Mouse (Mus musculus) spleen, postnatal 14 days (tissue): ENCODE data around the gene Gsg1.

Experiments
- DNase-seq, 2 experiments: peaks; one replicate each; pipeline ENCODE4 v3.0.0; 2021 to 2022; ENCODE audit warnings: low spot score in 2 of 2

Gene Gsg1

GRCm38 (mm10) chr6:135261124-135261523 lies 7.0 kb upstream of the Gsg1 start:
- DNase-seq: no peak

GRCm38 (mm10) chr6:135260435-135260834 lies 6.3 kb upstream of the Gsg1 start:
- DNase-seq: no peak

GRCm38 (mm10) chr6:135252728-135253077 lies 1.4 kb downstream of the Gsg1 start:
- DNase-seq: peak in 1 of 2 experiments; percentile 21

- no peak for DNase-seq
Observed at GRCm38 (mm10) chr6:135251849-135252727, 2.1 kb downstream of the Gsg1 start.

- DNase-seq: no peak
Observed at GRCm38 (mm10) chr6:135250926-135251699, 3.0 kb downstream of the Gsg1 start.

GRCm38 (mm10) chr6:135249846-135250531 lies 4.2 kb downstream of the Gsg1 start:
- DNase-seq: peak in 1 of 2 experiments; percentile 43

- DNase-seq: no peak
Observed at GRCm38 (mm10) chr6:135247861-135248260, 6.3 kb downstream of the Gsg1 start.

- no peak for DNase-seq
Observed at GRCm38 (mm10) chr6:135245586-135245985, 8.6 kb downstream of the Gsg1 start.

- no peak for DNase-seq
Observed at GRCm38 (mm10) chr6:135240361-135240760, 13.8 kb downstream of the Gsg1 start.

- no peak for DNase-seq
Observed at GRCm38 (mm10) chr6:135238211-135238610, 15.9 kb downstream of the Gsg1 start.

GRCm38 (mm10) chr6:135237326-135237725 lies 16.8 kb downstream of the Gsg1 start:
- no peak for DNase-seq

GRCm38 (mm10) chr6:135236576-135236975 lies 17.6 kb downstream of the Gsg1 start:
- no peak for DNase-seq

- DNase-seq: no peak
Observed at GRCm38 (mm10) chr6:135235742-135236141, 18.4 kb downstream of the Gsg1 start.

- DNase-seq: no peak
Observed at GRCm38 (mm10) chr6:135232443-135233182, 21.5 kb downstream of the Gsg1 start.

- DNase-seq: no peak
Observed at GRCm38 (mm10) chr6:135230586-135230985, 23.6 kb downstream of the Gsg1 start.

GRCm38 (mm10) chr6:135228465-135228941 lies 25.6 kb downstream of the Gsg1 start:
- no peak for DNase-seq

GRCm38 (mm10) chr6:135223786-135224416 lies 30.2 kb downstream of the Gsg1 start:
- no peak for DNase-seq

GRCm38 (mm10) chr6:135219916-135220315 lies 34.2 kb downstream of the Gsg1 start:
- no peak for DNase-seq

- DNase-seq: no peak
Observed at GRCm38 (mm10) chr6:135218330-135218729, 35.8 kb downstream of the Gsg1 start.

GRCm38 (mm10) chr6:135212666-135213065 lies 41.5 kb downstream of the Gsg1 start:
- DNase-seq: no peak

- DNase-seq: no peak
Observed at GRCm38 (mm10) chr6:135211169-135211568, 43.0 kb downstream of the Gsg1 start.
